Mouse (Mus musculus) right cerebral cortex, adult 18-20 months (tissue): ENCODE measurements around the gene Pbx4.
A peak's percentile ranks its signal among the peaks of the same experiment; 100 is the strongest.

Experiments used
- DNase-seq: peaks from one replicate; pipeline ENCODE4 v3.0.0; 2022; ENCODE audit warnings: mixed read lengths

Gene Pbx4

DNA sequence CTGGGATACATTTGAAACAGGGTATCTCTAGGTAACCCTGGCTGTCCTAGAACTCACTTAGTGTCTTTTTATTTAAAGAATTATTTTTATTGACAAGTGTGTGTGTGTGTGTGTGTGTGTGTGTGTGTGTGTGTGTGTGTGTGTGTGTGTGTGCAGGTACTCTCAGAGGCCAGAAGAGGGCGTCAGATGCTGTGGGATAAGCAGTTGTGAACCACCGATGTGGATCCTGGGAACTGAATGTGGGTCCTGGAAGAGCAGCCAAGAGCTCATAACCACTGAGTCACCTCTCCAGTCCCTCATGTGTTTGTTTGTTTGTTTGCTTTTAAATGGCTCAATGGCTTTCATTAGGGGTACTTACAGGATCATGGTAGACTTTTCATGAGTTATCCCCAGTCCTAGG, 17.4 kb upstream of the Pbx4 start:
- no peak for DNase-seq

DNA sequence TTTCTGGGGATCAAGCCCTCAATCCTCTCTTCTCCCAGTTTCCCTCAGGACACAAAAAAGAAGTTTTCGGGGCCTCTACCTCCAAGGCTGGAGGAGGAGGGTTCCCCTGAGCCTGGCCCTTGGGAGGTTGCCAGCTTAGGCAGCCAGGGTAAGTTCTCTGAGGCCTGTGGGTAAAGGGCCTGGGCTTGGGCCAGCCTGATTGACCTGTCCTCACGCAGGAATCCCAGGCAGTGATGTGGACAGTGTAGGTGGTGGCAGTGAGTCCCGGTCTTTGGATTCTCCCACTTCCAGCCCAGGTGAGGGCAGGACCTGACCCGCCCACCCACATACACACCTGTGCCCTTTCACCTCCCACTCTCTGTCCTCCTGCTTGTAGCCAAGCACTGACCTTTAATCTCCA, 16.9 kb upstream of the Pbx4 start:
- no peak for DNase-seq

DNA sequence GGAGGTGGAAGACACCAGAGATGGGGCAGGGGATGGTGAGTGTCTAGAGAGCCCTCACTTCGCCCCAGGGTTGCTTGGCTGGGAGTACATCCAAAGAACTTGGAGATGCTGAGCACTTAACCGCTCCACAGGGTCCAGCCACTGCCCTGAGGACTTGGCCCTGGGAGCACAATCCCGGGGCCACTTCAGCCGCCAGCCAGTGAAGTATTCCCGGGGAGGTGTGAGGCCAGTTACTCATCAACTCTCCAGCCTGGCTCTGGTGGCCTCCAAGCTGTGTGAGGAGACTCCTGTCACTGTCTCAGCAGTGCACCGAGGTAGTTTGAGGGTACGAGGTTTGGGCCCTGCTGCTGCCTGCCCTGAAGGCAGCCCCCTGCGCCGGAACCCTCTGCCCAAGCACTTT, 11.8 kb upstream of the Pbx4 start:
- no peak for DNase-seq

DNA sequence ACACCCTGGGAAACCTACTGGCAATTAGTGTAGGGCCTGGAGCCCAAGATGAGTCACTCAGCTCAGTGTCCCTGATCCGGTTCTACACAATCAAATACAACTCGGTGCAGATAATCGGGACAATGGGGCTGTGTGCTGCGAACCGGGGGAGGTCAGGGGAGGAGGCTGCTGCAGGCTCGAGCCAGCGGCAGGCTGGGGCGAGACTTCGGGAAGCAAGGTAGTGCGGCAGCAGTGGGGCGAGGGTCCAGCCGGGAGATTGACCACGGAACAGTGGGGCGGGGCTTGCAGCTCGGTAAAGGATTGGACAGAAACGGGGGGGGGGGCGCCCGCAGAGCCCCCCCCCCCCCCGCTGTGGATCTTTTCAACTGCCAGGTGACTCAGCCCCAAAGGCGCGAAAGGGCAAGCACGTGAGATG, 10.3 kb upstream of the Pbx4 start:
- no peak for DNase-seq

DNA sequence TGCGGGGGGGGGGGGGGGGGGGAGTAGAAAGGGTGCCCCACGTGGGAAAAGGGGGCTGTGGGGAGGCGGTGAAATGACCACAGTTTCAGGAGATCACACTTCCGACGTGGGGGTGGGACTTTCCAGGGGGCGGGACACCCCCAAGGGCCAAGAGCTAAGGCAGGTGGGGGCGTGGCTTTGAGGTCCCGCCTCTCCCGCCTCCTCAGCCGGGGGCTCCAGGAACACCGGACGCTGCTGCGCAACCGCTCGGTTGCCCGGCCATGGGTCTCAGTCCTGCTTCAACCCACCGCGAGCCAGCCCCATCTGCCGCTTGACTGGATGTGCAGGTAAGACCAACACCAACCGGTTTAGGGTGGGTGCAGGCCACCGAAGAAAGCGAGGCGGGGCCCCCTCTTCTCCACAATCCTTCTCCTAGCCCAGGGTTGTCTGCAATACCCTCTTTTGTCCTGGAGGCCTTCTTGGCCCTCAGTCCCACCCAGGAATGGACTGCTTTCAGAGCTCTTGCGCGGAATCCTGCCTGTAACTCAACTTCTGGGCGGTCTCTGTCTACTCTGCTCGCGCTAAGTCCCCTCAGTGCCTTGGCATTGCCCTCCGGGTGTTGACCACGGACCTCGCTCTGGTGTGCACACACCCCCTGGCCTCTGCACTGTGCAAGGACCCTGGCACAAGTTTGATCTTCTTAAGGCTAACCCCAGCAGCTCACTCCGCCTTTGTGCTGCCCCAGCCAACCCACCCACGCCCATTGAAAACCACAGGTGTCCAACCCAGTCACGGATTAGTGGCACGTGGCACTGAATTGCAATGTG, 9.7 kb upstream of the Pbx4 start, which contains the start of gene Lpar2:
Gene Lpar2 (plus strand): TSS at position 44 of the 806 bp plus-strand sequence.
- no peak for DNase-seq

DNA sequence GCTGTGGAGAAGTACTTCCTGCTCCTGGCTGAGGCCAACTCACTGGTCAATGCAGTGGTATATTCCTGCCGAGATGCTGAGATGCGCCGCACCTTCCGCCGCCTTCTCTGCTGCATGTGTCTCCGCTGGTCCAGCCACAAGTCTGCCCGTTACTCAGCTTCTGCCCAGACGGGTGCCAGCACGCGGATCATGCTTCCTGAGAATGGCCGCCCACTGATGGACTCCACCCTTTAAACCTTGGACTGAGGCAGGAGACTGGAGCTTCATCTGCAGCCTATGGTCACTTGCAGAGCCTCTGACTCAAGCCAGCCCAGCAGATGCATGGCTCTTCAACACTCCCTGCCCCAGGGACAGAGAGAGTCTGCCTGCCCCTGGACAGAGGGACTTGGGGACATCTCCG, 5.9 kb upstream of the Pbx4 start:
- no peak for DNase-seq

DNA sequence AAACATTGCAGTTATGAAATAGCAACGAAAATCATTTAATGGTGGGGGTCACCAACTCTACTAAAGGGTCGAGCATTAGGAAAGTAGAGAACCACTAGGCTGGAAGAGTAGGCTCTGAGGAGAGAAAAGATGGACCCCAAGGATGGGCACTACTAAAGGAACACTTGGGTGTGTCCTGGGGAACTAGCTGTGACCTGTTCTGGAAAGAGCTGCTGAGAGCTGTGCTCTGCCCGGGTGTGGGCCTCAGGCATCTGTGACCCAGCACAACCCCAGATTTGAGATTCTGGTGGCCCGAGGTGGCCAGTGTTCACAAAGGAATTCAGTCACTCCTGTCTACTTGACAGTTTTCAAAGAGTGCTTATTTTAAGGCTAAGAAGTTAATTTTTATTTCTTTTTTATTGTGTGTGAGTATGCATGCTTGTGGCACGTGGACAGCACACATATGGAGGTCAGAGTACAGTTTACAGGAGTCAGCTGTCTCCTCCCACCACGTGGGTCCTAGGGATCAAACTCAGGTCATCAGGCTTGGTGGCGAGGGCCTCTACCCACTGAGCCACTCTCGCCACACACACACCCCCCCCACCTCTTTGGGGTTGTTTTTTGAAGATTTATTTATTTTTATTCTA, 4.9 kb downstream of the Pbx4 start:
- no peak for DNase-seq

DNA sequence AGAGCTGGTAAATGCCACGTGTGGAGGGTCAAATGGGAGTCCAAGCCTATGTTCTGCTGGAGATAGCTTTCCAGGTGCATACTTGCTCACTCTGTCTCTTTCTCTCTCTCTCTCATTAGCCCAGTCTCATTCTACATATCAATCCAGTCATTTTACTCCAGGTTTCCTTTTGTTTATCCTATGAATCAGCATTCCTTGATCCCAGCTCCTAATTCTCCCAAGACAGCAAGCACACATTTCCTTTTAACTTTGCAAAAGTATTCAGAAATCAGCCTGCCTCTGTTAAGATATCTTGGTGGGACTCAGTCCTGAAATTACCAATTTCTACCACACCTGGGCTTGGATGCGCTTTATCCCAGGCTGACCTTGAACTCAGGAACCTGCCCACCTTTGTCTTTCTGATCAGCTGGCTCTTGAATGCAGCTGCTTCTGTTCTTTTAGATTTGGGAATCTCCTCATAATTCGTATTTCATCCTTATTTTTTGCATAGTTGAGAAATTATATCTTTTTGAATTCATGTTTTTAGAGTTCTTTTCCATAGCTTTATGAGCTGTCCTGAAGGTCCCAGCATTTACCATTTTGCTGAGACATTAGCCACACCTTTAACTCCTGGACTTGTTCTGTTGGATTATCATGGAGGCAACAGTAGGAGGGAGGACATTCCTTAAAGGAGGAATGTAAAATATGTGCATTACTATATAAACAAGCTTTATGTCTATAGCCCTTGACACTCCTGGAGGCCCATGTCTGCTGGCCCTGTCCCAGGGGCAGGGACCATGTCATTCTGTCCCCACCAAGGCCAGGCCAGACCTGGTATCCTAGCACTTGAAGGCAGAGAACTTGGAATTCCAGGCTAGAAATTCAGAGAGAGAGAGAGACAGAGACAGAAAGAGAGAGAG, 15.1 kb downstream of the Pbx4 start:
- no peak for DNase-seq

DNA sequence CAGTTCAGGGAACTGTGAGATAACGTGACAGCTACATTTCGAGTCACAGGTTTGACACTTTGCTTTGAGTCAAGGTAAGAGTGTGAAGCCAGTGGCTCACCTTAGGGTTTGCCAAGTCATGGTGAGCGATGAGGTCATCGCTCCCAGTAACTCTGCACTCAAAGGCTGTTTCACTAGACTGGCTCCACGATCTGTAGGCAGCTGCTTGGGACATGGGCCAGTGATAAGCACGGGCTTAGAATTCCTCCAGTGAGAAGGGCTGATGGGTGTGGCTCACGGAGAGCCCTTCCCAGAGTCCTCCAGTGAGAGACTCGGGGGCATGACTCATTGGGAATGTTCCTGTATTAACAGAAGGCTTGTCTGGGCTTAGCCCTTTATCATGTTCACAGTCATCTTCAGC, 16.7 kb downstream of the Pbx4 start:
- DNase-seq, result no peak

DNA sequence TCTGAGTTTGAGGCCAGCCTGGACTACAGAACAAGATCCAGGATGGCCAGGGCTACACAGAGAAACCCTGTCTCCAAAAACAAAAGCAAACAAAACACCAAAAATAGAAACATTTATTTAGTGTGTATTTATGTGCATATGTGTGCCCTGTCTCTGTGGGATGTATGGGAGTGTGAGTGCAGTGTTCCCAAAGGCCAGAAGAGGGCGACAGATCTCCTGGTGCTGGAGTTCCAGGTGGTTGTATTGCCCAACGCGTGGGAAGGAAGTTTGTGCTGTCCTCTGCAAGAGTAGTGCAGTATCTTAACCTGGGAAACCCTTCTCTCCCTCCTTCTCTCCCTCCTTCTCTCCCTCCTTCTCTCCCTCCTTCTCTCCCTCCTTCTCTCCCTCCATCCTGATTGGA, 17.6 kb downstream of the Pbx4 start:
- DNase-seq, result no peak

DNA sequence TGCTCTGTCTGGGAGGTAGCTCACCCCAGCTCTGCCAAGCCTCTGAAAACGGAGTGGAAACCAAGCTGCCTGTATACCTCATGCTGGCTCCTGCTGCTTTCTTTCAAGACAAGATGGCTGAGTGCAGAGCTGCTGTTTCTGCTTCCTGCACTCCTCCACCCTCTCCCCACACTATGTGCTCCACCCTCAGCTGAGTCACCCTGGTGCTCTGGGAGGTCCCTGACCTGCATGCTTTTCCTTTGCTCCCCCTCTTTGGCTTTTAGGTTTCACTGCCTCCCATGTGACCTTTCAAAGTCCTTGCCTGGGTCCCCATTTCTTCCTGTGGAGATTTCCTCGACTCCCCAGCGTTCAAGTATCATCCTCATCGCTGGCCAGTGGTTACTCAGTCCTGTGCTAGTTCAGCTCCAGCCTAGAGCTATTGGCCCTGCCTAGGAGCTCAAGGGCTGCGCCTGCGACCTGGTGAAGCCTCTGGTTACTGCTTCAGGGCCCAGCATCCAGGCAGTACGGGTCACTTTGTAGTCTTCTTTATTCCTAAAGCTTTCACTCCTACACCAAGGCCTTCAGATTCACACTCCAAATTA, 18.7 kb downstream of the Pbx4 start:
- no peak for DNase-seq

DNA sequence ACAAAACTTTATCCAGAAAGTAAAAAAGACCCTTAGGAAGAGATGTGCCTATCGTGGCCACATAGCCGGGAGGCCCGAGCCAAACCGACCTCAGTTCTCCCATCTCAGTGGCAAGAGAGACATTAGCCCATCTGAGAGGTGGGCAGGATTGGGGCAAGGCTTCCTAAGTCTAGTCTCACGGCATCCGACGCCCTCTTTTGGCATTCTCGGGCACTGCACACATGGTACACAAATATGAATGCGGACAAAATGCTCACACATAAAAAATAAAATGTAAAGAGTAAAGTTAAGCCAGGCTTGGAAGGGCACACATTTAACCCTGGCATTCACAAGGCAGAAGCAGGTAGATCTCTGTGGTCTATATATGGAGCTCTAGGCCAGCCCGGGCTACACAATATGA, 21.6 kb downstream of the Pbx4 start:
- DNase-seq, result no peak

DNA sequence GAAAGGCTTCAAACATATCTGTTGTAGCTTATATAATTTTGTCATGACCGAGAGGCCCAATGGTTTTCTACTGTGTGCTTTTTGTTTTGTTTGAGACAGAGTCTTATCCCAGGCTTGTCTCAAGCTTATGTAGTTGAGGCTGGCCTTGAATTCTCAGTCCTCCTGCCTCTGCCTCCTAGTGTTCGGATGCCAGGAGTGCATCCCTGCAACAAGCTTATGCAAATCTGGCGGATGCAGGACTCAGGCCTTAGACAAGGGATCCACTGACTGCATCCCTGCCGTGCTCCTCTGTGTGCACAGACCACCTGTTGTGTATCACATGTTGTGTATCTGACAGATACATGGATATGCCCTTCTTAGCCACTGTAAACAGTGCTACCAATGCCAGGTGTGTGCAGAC, 28.5 kb downstream of the Pbx4 start:
- no peak for DNase-seq

DNA sequence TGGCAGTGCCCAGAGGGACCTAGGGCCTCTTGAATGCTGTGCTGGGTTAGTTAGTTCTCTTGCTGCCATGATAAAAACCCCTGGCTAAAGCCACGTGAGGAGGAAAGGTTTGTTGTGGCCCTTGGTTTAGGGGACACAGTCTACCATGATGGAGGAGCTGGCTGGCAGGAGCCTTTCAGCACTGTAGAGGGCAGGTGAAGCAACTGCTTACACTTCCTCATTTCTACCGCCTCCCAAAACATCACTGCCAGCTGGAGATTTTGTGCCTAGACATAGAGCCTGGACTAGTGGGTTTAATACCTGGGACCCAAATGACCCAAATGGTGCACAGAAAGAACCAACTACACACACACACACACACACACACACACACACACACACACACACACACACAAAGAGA, 29.0 kb downstream of the Pbx4 start:
- no peak for DNase-seq

DNA sequence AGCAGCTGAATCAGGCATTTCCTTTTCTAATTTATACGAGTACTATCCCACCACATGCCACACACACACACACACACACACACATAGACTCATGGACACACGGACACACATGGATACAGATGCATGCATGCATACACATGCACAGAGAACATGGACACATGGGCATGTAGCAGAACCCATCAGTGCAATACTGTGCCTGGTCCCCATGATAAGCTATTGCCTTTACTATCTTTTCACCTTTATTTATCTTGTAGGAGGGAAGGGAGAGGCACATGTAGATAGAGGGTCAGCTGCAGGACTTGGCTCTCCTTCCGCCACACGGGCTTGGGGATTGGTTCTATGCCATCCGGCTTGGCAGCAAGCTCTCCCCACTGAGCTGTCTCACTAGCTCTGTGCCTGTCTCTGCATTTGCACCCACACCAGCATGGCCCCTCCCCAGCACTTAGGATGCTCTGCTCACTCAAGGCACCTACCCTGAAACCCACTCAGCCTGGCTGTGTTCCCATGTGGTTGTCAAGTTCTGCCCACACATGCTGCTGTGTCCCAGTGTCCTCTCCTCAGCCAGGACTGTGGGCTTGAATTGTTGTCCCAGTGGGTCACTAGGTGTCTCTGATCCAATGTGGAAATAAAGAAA, 31.2 kb downstream of the Pbx4 start:
- DNase-seq, result peak; percentile 43

DNA sequence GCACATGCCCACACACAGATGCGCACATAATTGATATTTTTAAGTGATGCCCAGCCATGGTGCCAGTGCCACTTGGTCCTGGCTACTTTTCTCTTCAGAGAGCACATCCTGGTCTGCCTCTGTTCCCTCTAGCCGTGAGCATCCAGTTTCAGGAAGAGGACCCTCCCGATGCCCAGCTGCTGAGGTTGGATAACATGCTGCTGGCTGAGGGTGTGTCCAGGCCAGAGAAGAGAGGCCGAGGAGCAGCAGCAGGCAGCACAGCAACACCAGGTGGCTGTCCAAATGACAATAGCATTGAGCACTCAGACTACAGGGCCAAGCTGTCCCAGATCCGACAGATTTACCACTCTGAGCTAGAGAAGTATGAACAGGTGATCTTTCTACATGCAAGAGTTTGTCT, 31.9 kb downstream of the Pbx4 start:
- DNase-seq, result no peak

DNA sequence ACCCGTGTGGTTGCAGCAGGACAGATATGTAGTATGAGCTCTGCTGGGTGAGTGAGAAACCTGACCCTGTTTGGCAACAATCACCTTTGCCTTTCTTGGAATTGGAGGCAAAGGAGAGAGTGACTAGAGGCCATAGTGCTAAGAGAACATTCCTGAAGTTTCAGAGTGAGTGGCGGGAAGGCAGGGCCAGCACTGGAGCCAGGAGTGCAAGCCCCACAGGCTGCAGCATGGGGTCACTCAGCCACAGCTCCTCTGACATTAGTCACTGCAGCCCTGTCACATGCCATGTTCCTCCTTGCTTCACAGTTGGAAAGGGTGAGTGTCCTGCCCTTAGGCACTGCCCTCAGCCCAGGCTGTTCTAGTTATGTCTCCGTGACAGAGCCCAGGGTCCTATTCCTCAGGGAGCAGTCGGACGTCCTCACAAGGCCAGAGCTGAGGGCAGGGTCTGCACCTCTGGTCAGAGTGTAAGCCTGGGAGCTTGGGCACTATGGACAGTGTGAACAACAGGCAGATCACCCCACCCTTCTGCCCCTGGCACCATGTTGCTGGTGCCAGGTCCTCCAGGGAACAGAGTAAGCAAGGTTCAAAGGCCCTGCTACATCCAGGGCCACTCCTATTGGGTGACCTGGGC, 35.5 kb downstream of the Pbx4 start:
- no peak for DNase-seq

DNA sequence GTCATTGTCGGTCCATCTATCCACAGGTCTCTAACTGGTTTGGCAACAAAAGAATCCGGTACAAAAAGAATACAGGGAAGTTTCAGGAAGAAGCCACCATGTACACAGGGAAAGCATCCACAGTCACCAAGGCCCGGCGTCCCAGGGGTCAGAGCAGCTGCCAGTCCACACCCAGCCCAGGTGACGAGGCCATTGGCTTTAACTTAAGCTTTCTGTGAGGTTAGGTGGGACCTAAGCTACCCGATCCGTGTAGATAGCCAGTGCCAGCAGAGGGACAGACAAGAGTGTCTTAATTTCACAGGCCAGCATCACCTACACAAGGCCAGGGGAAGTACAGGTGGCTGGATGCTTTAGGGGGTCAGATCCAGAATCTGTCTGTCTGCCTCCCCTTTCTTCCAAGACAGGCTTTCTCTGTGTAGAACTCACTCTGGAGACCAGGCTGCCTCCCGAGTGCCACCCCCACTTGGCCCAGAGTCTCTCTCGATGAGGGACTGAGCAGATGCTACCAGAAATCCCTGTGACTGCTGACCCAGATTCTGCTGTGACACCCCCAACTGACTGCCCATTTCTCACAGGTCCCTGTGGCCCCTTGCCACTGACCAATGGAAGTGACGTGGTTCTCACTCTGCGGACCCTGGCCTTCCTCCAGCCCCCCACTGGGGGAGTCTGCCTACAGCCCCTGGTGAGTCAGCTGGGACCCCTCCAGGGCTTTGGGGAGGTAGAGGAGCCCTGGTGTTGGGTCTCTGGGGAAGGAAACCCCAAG, 37.9 kb downstream of the Pbx4 start:
- DNase-seq, result peak; percentile 48

DNA sequence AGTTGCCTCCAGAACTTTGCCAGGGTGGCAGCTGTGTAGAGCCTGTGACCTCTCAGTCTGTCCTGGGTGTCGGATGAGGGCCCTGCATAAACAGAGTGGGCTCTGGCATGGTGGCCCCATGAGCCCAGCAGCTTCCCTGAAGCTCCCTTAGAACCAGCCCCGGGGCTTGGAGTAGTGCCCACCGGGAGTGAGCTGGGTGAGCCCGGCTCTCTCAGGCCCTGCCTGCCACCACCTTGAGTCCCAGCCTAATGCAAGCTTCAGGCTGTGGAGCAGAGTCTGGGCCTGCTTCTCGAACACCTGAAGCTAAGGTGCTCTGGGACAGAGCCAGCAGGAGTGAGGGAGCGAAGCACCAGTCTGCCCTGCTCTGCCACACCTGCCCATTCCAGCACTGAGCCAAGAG, 38.6 kb downstream of the Pbx4 start:
- no peak for DNase-seq

DNA sequence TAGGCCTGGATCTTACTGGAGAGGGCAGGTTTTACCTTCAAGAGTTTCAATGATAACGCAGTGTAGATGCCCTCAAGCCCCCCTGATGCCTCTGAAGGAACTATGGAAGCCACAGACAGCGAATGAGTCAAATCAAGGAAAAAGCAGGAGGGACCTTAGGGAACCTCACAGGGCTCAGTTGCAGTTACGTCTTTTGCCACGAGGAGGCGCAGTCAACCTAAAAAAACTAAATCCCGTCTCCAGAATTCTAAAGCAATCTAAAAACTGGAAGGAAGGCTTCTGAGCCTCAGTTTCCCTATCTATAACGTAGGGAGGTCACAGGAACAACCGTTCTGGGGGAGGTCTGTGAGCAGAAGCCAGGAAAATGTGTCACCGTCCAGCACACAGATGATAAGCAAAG, 41.9 kb downstream of the Pbx4 start:
- peak; percentile 56 for DNase-seq

DNA sequence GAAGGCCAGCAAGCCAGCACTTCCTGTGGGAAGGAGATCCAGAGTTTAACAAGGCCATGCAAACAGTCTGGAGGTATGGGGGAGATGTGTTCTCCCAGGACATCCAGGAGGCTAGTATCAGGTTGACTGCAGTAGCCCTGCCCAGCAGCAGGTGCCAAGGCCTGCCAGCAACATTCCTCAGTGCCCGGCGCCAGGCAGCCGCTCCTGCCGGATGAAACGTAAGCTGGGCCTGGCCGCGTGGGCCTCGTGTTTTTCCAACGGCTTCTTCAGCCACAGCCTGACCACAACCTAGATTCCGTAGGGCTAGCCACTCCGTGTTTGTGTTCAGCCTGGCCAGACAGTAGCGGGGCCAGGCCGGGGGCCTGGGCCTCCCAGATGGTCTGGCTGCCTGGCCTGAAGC, 42.4 kb downstream of the Pbx4 start:
- DNase-seq, result no peak

DNA sequence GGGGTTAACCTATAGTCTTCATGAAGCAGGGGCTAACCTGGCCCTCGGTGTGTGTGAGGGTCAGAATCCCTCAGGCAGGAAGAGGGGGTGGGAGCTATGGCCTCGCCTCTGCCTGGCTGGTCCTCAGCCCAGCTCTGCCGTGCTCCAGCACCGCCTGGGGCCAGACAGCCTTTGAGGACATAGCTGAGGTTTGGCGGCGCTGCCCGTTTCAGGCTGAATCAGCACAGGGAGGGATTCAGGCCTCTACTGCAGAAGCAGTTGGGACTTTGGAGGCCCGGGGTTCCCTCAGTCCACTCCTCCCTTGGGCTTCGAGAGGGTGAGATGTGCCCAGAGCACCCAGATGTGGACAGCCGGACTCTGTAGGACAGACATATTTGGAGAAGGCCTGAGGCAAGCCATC, 43.8 kb downstream of the Pbx4 start:
- no peak for DNase-seq
